Mouse (Mus musculus): ENCODE data around the gene Abhd14a. TPM values are rescaled to one million over a fixed set of nuclear protein-coding genes. Genes with fewer than 3 reads are reported as not detected.

Abhd14a gene
- polyA plus RNA-seq, 2 experiments from 2014 or later = 12.7 to 13.0 TPM

DNA sequence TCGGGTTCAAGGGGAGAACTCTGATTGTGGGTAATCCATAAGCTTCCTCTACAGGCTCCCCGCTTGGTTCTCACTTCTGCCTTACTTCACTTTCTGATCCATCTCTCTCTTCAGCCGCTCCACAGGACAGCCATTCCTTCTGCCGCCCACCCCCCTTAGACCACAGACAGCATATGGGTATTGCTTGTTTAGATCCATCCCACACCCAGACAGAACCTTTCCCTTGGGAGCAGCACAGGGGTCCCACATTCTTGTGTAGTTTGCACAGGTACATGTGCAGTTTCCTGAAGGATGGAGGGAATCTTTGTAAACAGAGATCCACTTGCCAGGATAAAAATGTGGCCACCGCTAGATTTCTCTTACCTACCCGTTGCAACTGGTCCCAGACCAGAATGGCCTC, 4.9 kb upstream of the Abhd14a start:
- ATAC-seq = no peak

- ATAC-seq = no peak
Observed at GRCm38 (mm10) chr9:106451899-106452298, 4.4 kb upstream of the Abhd14a start.

GRCm38 (mm10) chr9:106451298-106451697, 3.8 kb upstream of the Abhd14a start:
- no peak for ATAC-seq

GRCm38 (mm10) chr9:106450661-106451060, 3.2 kb upstream of the Abhd14a start:
- no peak for ATAC-seq

DNA sequence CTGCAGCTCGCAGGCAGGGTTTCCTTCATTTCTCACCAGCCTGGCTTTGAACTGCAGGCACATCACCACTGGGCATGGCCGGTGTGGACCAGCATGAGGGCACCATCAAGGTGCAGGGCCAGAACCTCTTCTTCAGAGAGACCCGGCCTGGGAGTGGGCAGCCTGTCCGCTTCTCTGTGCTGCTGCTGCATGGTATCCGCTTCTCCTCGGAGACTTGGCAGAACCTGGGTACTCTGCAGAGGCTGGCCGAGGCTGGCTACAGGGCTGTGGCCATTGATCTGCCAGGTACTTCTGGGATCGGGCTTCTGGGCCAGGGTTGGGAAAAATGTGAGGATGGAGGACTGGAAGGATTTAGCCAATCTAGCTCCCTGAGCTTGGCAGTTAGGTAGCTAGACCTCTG, 2.5 kb upstream of the Abhd14a start:
- no peak for ATAC-seq

DNA sequence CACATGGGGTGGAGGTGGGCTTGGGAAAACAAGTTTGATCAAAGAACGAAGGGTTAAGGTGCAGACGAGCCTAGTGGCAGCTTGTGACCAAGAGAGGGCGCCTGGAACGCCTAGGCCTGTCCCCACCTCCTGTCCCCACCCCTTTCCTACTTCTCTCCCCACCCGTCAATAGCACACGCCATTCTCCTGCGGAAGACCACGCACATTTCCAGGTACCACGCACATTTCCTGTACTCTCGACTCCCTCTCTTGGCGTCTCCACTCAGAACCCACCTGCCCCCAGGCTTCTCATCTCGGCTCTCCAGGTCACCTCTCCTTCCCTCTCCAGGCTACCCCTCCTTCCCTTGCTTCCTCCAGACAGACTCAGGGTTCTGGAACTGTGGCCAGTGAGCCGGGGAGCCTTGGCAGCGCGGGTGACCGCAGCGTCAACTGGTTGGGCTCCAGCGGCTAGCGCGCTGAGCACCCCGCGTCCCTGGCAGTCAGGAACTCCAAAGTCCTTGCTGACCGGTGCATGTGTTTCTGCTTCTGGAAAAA, 1.1 kb upstream of the Abhd14a start:
- peak; percentile 84 for ATAC-seq

- no peak for ATAC-seq
Observed at GRCm38 (mm10) chr9:106447951-106448350, 473 bp upstream of the Abhd14a start.

- no peak for ATAC-seq
Observed at GRCm38 (mm10) chr9:106444836-106445235, 2.6 kb downstream of the Abhd14a start.

DNA sequence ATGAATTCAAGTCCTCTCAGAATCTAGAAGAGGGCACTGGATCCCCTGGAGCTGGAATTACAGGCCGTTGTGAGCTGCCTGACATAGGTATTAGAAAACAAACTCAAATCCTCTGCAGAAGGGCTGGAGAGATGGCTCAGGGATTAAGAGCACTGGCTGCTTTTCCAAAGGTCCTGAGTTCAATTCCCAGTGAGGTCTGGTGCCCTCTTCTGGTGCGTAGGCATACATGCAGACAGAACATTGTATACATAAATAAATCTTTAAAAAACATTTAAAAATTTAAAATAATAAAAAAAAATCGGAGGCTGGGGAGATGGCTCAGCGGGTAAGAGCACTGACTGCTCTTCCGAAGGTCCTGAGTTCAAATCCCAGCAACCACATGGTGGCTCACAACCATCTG, 4.8 kb downstream of the Abhd14a start:
- no peak for ATAC-seq

GRCm38 (mm10) chr9:106436566-106436965, 10.9 kb downstream of the Abhd14a start:
- no peak for ATAC-seq

- ATAC-seq = no peak
Observed at GRCm38 (mm10) chr9:106433389-106433788, 14.1 kb downstream of the Abhd14a start.

- ATAC-seq = no peak
Observed at GRCm38 (mm10) chr9:106430015-106430264, 17.5 kb downstream of the Abhd14a start.

DNA sequence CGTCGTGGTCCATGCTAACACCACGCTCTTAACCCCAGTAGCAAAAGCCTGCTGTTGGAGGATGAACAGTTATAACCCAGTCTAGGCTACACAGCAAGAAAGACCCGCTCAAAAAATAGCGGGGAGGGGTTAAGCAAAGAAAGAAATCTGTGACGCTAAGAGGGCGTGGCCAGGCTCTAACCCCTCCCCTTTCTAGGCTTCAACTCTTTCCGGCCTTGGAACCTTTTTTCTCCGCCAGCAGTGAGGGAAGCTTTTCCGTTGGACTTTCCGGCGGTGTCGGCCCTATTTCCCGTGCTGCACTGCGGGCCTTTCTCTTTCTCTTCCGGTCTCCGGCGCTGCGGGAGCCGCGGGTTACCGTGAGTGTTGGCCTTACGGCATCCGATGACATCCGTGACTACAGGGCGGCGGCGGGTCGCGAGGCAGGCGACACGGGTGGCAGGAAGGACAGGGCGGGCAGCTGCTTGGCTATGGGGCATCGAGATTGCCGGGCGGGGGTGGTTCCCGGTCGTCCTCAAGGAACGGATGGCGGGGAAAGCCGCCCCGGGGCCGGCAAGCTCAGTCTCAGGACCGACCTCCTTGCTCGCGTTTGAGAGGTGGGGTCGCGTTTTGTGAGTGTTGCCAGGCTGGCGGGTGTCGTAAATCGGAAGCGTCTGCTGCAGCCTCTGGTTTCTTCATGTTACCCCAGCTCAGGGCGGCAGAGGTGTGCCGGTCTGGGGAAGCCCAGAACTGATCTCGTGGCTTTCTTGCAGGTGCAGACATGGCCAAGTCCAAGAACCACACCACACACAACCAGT, 18.1 kb downstream of the Abhd14a start, which contains the start of gene Rpl29:
TSS of gene Rpl29 (plus strand) at position 234 of the 794 bp plus-strand sequence.
- ATAC-seq = peak; percentile 93

GRCm38 (mm10) chr9:106428719-106429220, 18.7 kb downstream of the Abhd14a start:
- peak; percentile 10 for ATAC-seq

DNA sequence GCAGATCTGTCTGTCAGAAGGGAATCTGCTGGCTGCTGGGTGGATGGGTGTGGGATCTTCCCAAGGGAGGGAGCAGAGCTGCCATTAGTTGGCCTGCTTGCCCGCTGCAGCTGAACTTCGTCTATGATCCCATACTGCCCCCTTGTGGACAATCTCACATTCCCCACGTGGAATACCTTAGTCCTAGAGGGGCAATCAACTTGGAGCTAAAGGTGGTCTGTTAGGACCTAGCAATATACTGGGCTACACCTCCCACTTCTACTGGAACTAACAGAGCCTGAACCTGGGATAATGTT, 25.7 kb downstream of the Abhd14a start:
- peak; percentile 65 for ATAC-seq

DNA sequence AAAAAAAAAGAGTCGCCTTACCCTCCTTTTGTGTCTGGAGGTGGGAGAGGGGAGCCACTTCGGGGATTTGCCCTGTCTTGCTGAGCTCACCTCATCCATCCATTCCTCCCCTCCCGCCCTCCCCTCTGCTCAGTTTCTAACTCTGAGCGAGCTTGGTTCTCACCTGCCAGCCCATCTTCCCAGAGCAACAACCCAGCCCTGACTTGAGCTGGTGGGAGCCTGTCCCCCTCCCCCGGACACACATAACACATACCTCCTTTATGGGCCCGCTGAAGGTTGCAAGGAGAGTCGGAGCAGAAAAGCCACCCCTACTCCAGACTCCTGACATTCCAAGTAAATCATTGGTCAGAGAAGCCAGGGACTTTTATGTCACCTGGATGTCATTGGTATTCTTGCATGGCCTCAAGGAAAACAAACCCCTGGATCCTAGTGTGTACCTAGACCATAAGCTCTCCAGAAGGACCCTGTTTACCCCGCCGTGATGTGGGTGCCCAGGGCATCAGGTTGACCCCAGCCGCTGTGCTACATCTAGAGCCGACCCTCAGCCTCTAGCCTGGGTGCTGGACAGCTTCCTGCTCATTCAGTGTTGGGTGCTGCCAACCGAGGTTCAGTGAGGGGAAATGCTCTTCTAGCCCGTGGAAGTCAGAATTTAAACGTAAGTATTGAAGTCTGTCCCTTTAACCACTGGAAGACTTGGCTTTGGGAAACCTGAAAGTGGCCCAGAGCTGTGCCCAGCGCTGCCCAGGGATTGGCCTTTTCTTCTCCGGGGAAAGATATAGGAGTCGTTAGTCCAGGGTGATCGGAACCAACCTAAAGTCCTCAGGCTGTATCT, 26.2 kb downstream of the Abhd14a start:
- ATAC-seq = no peak

GRCm38 (mm10) chr9:106420608-106421007, 26.9 kb downstream of the Abhd14a start:
- no peak for ATAC-seq

GRCm38 (mm10) chr9:106417841-106418625, 29.4 kb downstream of the Abhd14a start:
- ATAC-seq = no peak

GRCm38 (mm10) chr9:106416826-106417225, 30.7 kb downstream of the Abhd14a start:
- ATAC-seq = no peak

DNA sequence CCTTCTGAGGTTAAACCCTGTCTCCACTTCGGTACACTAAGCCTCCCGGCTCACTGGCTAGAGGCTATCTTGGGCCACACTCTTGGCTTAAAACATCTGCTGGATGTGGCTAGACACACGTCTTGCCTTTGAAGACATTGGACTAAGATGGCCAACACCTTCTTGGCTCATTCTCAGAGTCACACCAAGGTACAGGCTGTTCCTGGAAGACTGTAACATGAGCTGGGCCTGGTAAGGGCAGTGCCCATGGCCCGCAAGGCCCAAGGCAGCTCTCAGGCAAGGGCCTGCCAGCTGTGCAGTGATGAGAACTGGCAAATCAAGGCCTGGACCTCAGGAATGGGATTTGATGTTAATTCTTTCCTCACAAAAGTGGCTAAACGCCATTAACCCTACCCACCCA, 33.9 kb downstream of the Abhd14a start:
- ATAC-seq = no peak

GRCm38 (mm10) chr9:106412210-106412609, 35.3 kb downstream of the Abhd14a start:
- no peak for ATAC-seq

DNA sequence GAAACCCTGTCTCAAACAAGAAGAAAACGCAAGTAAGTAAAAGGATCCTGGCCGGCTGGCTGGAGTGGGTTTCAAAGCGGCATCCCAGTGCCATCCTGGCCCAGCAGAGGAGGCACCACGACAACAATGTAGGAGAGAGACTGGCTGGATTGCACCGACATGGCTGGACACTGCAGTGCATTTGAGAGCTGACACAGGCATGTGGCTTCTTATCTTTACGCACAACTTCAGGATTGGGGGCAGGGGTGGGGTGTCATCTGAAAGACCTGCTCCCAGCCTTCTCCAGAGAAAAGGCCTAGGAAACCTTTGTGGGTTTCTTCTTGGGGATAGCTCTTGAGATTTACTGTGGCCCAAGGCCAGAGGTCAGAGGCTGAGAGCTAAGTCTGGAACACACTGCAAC, 35.7 kb downstream of the Abhd14a start:
- ATAC-seq = no peak

GRCm38 (mm10) chr9:106411091-106411594, 36.3 kb downstream of the Abhd14a start:
- ATAC-seq = no peak
